Mouse (Mus musculus) embryonic fibroblast, embryonic 13.5 days (primary cell): ENCODE measurements at regions not wholly inside any gene's neighbourhood (a gene's known extent, or its start where the extent isn't known, plus 50 kb on each side); places are given as distances from the start of the nearest gene placed in this dataset.

Source experiments
- CTCF ChIP-seq: IDR thresholded peaks from 2 replicates; pipeline ENCODE4 v1.5.1; 2011; ENCODE audit warnings: mild to moderate bottlenecking, control low read depth, low read length, moderate library complexity, borderline replicate concordance; ENCODE audit not compliant: insufficient read depth
- POLR2A ChIP-seq: IDR thresholded peaks from 2 replicates; pipeline ENCODE4 v1.6.1; 2011; ENCODE audit warnings: low read depth, mild to moderate bottlenecking, control low read depth, low read length, moderate library complexity

GRCm38 (mm10) chr17:4268380-4268779 lies 572.3 kb upstream of the Nox3 start:
- TF ChIP-seq CTCF (no peak), POLR2A (no peak)
